Mouse (Mus musculus) T-cell, adult 2 months (primary cell): ENCODE measurements around the gene Sqor.

ENCODE experiments used
- DNase-seq: peaks from one replicate; pipeline ENCODE4 v3.0.0; 2022; ENCODE audit warnings: low spot score

The Sqor gene

DNA sequence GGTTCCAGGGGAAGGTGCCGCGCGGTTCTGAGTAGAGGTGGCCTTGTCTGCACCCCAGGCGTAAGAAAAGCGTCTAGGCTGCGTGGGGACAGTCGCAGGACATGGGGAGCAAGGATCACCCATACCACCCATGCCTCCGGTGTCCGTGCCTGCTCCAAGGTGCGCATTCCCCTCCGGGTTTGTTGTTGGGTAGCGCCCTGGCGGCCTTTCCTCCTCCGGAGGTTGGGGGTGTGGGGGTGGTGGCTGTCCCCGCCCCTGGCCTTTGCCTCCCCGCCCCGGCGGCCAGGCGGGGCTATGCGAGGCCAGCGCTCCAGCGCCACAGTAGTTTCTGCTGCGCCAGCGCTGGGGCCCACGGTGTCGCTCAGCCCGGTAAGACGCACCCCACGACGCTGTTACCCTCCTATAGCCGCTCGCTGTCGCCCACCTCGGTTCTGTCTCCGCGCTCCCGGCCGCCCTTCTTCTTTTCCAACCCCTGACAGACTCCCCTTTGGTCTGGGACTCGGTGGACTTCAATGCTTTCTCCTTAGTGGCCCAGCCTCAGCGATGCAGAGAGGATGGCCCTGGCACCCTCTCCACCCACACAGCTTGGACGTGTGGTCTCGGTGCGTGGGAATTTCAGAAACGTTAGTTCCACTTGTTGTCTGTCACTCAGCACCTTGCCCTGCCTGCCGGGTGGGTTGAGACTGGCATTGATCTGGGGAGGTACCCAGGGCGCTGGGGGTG lies at the start of gene Sqor:
Sqor (plus strand) TSS at position 167 of the 723 bp plus-strand sequence.
- peak; percentile 64 for DNase-seq

DNA sequence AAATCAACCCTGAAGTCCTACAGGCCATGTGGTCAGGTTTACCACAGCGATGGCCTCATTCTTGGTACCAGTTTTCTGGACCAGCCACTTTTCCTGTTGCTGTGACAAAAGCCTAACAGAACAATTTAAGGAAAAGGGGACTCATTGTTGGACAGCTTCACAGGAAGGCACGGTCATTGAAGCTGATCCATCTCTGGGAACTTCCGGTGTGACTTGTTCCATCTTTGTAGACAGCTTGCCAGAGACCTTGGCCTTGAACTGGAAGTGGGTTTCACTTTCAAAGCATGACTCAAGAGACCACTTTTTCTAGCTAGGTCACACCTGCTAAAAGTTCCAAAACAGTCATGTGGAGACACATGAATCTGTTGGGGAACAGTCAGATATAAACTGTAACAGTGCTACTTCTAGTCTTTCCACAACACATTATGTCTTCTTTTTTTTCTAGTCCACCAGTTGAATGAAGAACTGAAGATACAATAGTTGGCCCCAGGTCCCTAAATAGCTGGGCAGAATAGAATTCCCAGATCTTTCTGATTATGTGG lies 48.7 kb upstream of the Sqor start:
- DNase-seq, result no peak

DNA sequence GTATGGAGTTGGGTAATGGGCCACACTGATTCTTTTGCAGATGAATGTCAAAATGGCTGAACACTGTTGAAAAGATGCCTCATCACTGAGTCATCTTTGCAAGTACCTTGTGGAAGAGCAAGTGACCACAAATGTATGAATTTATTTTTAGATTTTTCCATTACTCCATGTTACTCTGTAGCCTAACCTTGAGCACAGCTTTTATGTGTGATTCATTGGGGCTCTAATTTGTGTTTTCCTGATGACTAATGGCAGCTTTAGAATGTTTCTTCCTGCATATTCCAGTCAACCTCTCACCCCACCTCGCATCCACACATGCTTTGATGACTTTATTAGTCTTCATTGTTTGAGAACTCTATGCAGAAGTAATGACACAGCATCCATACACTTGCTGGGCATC lies 45.8 kb upstream of the Sqor start:
- DNase-seq, result no peak

DNA sequence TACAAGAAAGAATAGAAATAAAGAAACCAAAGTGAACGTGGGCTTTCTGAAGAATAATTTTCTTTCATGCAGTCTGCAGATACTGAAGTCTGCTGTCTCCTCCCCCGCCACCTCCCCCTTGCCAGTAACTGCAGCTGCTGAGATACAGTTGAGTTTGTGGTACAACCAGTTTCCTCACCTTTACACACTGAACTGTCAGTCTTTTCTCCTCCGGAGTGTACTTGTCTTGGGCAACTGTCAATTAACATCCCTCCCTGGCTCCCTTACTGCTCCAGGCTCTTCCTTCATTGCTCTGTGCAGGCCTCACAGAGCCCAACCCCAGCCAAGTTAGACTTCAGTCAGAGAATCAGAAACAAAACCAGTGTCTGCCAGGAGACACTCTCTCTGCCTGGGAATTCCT lies 44.5 kb upstream of the Sqor start:
- no peak for DNase-seq

DNA sequence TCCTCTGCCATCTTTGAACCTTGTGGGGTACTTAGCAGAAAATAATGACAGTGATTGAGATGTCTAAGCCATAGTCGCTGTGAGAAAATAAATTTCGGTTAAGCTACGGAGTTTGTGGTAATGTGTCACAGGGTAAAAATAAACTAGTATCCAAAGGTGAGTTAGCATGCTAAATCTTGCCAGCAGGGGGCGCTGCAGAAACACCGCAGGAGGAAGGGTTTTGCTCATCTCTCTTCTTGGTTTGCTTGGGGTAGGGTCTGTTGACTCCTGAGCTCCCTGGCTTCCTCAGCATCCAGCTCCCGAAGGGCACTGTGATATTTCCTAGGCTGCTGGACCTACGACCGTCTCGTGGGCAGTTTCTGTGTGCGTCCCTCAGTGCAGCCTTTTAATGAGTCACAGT lies 39.4 kb upstream of the Sqor start:
- DNase-seq, result peak; percentile 41

DNA sequence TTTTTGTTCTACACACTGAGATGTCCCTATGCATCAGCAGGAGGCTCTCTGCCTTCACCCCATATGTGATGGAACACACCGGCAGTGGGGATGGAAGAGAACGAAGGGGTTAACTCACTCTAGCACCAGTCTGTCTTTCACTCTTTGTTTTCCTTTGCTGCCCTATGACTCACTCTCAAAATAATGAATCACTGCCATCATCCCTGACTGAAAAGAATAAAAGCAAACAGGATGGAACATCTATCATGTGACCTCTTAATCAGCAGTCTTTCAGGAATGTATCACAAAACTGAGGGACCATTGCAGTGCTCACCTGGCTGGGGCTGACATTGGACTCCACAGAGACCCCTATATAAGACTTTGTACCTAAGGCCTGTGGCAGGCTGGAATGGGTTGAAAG lies 33.6 kb upstream of the Sqor start:
- DNase-seq, result no peak

DNA sequence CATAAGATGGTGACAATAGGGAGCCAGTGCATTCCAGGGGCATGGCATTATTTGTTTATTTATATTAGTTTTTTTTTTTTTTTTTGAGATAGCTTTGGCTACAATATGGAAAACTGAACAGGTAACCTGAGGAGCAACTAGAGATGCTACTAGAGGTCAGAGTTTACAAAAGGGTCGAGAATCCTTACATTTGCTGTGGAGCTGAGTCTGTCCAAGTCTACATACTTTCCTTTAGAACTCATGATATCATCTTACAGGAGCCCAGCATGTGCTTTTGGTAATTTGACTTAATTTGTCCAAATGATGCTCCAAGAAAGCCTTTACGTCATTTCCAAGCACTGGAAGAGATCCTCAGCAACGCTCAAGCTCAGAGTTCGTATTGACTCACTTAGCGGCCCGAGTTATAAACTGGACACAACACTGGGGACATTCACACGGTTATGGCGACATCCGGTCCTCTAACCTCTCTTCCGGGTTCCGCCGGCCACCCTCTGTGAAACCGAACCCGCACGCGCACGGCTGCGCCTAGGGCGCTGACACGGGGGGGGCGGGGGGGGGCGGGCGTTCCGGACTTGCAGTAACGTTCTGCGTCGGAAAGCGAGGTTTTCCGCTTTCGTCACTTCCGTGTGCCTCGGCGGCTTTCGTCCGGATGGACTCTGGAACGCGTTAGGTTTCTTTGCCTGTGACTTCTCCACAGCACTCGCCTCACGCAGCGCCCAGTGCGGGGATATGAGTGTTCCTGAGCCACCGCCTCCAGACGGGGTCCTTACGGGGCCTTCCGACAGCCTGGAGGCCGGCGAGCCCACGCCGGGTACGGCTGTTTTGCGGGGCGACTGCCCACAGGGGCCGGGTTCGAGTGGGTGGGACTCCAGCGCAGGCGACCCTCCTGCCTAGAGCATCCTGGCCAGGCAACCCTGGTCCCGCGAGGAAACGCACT lies 26.9 kb upstream of the Sqor start, which contains the start of gene Bloc1s6:
Bloc1s6 (plus strand) TSS at position 610 of the 937 bp plus-strand sequence.
- peak; percentile 91 for DNase-seq

DNA sequence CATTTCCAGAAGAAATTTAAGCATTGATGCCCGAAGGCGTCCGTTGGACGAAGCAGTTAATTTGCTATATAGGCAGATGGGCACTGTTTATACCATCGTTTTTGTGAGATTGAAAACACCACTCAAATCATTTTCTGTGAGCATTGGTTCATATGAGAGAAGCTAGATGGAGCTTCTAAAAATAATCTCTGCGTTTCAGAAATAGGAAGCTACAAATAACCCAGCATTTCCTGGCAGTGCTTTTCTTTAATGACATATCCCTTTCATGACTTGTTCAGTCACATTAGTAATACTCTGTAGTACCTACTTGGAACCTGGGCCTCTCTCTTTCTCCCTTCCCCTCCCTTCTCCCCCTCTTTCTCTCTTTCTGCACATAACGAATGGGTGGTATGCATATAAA lies 26.0 kb upstream of the Sqor start:
- no peak for DNase-seq

DNA sequence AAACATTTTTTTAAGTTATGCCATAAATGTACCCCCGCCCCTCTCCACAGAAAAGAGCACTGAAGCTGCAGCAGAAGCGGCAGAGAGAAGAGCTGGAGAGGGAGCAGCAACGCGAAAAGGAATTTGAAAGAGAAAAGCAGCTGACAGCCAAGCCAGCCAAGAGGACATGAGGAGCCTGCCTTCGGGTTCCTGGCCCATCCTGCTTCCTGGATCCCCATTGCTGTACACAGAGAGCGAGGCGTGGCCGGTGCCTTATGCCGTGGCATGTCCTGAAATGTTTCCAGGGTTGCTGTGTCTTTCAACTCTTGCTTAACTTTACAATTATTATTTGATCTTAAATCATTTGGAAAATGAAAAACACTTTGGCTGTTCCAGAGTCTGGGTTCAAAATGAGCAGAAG lies 18.6 kb upstream of the Sqor start:
- DNase-seq, result no peak

DNA sequence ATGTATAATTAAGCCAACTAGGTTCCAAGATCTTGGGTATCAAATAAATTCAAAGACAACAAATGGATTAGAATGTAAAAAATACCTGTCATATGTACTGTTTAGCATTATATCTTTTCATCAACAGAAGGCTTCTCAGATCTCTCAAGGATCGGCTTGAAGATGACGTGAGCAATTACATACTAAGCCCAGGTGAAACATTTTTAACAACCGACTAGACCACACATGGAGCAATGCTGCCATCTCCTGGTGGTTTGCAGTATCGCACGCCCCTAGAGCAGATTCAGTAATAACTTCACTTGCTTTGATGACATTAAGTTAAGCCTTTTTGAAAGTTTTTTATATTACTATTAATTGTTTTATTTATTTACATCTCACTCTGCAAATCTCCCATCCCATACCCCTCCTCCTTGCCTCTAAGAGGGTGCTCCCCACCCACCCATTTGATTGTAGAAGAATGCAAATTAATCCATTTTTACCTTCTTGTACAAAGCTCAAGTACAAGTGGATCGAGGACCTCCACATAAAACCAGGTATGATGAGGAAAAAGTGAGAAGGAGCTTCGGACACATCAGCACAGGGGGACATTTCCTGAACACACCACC lies 11.2 kb upstream of the Sqor start:
- peak; percentile 76 for DNase-seq

DNA sequence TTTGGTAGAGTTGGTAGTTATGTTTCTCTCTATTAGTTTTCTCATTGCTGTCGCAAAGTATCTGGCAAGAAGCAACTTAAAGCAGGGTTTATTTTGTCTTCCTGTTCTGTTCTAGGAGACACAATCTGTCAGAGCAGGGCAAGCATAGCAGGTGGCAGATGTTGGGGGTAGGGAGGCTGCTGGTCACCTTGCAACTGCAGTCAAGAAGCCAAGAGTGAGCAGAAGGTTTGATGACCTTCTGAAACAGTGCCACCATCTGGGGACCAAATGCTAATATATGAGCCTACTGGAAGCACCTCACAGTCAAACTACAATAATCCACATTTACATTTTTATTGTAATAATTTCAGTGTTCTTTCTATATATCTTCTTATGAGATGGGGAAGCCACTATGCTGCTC lies 5.2 kb upstream of the Sqor start:
- no peak for DNase-seq

DNA sequence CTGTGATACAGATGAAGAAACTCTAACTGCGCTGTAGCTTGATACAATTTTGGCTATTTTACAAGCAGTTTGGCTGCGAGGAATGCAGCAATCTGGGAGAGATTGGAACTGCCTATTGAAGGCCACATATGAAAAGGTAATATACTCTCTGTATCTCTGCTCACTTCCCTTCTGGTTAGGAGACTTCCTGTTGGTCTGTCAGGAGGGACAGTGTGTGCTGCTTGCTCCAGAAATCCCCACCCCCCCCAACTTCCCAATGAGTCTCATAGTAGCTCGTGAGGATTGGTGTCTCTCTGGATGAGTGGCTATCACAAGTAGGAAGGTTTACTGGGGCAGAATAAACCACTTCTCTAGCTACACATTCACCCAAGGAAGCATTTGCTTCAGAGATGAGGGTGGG lies 2.0 kb upstream of the Sqor start:
- no peak for DNase-seq

DNA sequence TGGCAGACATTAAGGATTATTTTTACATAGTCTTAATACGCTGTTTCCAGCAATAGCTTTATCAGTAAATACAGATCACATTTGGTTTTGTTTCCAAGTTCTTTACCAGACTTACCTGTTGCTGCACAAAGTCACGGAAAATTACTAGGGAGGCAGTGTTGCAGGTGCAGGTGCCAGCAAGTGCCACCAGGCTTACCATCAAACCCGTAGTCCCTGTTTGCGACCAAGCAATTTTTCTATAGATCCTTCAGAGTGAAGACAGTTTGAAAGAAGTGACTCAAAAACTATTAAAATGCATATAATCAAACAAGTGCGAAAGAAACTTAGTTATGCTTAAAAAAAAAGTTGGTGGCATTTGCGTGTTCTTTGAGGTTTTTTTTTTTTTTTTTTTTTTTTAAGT lies 511 bp upstream of the Sqor start:
- DNase-seq, result no peak

DNA sequence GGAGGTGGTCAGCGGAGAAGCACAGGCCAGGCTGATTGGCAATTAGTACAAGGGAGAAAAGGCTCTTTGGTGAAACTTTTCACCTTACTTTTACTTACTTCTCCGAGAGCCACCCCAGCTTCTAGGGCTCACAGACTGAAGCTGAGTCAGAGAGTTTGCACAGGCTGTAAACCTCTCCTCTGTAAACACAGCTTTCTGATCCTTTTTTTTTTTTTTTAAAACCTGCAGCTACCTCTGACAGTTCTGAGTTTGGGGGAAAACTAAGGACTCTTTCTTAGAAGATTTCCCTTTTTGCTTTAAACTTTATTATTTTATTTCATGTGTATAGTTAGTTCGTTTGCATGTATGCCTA lies 733 bp downstream of the Sqor start:
- no peak for DNase-seq

DNA sequence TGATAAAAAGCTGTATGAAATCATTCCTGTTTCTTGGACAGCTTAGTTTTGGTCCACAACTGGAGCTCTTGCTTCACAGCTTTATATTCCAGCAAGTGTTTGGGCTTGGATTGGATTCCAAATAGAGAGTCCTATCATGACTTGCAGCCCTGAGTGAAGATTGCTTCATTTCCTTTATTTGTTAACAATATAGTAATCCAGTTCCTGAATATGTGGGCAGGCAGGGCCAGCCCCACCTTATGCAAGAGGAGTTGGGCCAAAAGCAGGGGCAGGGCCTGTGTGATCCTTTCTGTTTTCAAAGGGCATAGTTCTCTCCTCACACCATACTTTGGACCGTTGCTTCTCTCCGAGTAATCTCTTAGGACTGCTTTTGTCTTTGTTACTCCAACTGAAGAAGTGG lies 6.0 kb downstream of the Sqor start:
- no peak for DNase-seq

DNA sequence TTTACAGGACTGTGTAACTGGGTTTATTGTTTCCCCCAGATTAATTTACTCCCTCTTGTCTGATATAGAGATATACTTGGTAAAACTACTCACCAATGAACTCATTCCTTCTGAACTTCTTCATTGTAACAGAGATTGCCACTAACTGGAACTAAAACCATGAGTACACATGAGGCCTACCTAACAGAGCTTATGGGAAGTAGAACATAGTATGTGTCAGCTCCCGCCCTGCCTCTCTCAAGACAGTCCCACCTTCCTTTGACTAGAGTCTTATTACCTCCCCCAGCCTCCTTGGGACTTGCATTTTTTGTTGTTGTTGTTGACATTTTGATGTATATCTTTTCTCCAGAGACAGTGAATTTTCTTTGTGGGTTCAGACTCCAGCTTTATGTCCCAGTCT lies 7.9 kb downstream of the Sqor start:
- no peak for DNase-seq

DNA sequence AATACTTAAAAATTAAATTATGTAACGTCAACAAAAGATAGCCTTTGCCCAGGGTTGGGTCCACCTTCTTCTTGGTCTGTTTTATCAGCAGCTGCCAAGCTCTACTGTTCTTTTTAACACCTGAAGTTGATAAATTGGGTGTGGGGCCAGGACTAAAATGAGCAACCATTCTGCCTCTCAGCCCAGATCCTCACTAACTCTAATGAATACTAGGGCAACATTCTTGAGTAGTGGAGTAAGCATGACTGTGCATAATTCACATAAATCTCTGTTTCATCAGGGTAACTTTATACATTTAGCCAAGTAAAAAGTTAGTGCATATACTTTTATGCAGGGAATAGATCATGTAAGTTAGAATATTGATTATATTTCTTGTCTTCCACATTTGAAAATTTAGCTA lies 10.5 kb downstream of the Sqor start:
- no peak for DNase-seq

DNA sequence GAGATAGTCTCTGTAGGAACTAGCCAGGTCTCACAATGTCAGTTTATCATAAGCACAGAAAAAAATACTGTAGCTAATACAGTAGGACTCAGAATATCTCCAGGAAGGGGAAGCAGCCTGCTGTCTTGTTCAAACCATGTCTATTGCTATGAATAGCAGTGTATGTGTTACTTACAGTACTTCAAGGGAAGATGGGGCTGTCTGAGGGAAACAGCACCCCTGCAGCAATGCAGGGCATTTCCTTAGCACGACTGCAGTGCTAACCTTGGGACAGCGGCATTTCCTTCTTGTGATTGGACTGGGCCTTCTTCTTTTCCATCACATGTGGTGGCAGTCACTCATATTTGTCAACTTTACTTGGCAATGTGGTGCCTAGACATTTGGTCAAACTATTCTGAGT lies 11.8 kb downstream of the Sqor start:
- DNase-seq, result no peak

DNA sequence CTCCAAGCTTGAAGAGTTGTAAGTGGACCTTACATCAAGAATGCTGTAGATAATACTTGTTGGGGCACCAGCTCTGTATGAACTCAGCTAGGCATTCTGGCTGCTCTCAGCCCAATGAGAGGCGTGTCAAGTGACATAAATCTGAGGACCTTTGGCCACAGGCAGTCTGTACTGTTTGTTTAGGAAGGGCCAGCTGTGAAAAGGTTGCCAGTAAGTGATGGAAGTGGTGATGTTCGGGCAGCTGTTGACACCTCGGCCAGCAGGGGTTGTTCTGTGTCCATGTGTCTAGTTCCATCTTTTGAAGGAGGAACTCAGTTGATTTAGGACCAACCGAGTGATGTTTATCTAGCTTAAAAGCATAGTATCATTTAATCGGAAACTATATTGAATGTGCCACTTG lies 14.9 kb downstream of the Sqor start:
- DNase-seq, result no peak

DNA sequence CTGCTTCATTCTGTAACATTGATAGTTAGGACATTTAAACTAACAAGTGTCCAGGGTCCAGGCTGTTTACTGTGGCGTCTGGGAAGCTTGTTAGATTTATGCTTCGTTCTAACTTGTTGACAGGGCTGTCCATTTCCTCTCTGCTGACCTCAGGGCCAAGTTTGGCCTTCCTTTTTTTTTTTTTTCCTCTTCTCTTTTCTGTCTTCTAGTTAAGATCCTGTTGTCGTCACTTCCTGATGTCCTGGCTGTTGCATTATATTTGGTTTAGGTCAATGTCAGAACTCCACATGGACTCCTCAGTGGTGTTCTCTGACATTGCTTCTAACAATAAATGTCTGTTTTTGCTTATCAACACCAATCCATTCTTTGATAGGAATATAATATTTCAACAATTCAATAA lies 15.4 kb downstream of the Sqor start:
- no peak for DNase-seq

DNA sequence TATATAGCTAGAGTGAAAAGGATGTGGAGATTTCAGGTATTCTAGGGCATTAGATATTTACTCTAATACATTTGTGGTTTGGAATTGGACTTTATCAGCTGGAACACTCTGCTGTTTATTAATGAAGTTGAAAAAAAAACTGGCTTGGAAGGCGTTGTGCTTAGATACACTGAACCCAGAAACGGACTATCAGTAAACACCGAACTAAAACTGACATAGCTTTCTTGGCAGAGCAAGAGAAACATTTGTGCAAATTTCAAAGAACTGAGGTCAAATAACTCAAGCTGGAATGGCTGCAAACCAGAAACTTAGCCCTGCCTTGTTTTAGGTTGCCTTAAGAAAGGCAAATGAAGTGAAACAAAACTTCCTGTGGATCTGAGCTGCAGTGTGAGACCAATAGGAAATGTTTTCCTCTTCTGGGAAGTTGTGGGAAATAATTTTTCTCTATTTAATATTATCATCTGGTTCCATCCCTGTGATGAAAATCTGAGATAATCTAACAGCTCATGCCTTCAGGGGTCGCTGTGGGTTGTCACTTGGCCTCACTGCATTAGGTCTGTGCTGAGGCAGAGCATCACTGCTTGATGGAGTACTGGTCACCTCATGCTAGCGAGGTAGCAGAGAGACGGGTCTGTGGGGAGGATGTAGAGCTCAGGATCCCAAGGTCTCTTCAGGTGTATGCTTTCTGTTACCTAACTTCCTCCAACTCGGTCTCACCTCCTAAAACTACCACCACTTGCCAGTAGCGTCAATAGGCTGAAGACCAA lies 16.7 kb downstream of the Sqor start:
- no peak for DNase-seq

DNA sequence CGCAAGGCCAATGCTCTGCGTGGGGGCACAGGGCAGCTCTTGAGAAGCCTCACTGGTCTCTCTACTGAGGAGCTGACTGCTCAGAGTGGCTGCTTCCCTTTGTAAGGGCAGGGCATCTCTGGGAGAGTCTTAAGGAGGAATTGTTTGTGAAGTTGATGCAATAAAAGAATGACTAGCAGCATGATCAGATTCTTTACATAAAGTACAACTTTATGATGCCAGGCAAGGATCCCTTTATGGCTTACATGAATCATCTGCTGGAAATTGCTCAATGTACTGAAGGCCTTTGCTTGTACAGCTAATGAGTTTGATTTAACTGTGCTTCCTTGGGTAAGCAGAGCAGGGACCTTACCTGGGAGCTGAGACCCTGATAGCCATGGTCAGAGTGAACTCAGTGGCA lies 18.7 kb downstream of the Sqor start:
- DNase-seq, result no peak
